Mouse (Mus musculus) E14TG2a.4 (cell line): ENCODE data around the gene C130073F10Rik.
"Not testable (repeated sequence)": the region's sequence is repeated elsewhere in the genome, so short reads cannot be mapped to it uniquely, and the experiment has no call there.

ENCODE experiments used
- CTCF ChIP-seq: conservative IDR thresholded peaks from 2 replicates; pipeline ENCODE4 v1.5.1; 2014; ENCODE audit warnings: low read length
- POU5F1 ChIP-seq: IDR thresholded peaks from 2 replicates; pipeline ENCODE4 v1.6.1; 2014; ENCODE audit warnings: low read length, borderline replicate concordance

GRCm38 (mm10) chr4:101843923-101844322 lies 49.7 kb downstream of the C130073F10Rik start, which contains the start of gene B020004J07Rik:
- TF ChIP-seq CTCF, POU5F1: not testable (repeated sequence)
